Mouse (Mus musculus): ENCODE results near the gene Carm1. TPM values are rescaled to one million over a fixed set of nuclear protein-coding genes. Genes with fewer than 3 reads are reported as not detected.

Gene Carm1
- total and polyA plus RNA-seq, 2 experiments from 2014 or later = 25.0 to 84.9 TPM

DNA sequence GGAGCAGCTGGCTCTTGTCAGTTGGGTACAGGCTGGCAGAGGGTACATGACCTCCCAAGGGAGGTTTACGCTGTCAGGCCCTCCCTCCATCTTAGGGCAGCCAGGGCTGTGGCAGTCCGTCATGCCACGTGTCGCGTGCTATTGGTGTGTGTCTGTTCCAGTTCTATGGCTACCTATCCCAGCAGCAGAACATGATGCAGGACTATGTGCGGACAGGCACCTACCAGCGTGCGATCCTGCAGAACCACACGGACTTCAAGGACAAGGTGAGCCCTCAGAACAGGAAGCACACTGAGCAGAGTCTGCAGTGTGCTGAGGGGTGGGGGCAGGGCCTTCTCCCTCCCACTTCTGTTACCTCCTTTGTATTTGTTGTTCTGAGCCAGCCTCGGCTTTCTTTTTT, 28.6 kb downstream of the Carm1 start:
- WGBS = 89% methylated on average over 10 of the region's 10 CpGs
- Histone ChIP-seq H3K9me3 (ENCODE audit: low read length) (no peaks in the 10 kb centered on the region), H3K36me3 (ENCODE audit: insufficient read depth, low read length) (peaks cover 63% of the 10 kb centered on the region), H3K4me1 (ENCODE audit: insufficient read depth, low read length) (no peaks in the 10 kb centered on the region), H3K27me3 (ENCODE audit: insufficient read depth, low read length) (no peaks in the 10 kb centered on the region), H3K27ac (no peak overlapping the region), H3K4me3 (ENCODE audit: low read length) (no peak overlapping the region), H3K4me2 (ENCODE audit: low read depth, low read length) (no peak overlapping the region), H3K9ac (replicated peaks; ENCODE audit: low read length) (no peak overlapping the region)
- DNase-seq (ENCODE audit: low spot score) (no peak), ATAC-seq (no peak)
- no peak for TF ChIP-seq CTCF (IDR thresholded peaks at IDR 0.05; ENCODE audit: low read depth)

DNA sequence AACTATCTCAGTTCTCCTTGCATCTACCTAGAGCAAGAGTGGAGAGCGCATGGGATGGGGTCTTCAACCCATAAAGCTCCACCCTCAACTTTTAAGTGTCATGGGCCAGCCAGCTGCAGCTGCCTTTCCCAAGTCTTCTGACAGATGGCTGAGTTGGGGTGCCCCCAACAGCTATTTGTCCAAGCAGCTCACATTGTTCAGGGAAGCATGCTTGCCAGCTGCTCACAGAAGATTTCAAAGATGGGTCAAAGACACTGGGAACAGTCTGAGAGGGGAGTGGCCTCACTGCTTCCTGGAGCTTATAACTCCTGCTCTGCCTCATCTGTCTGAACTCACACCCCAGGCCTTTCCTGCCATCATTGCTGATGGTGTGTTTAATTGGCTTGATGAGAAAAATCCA, 29.6 kb downstream of the Carm1 start:
- Histone ChIP-seq H3K27ac (0 out of 2 replicates have a peak overlapping the region, but pooled peaks have one; percentile 20), H3K4me2 (ENCODE audit: low read depth, low read length) (no peak overlapping the region), H3K9ac (replicated peaks; ENCODE audit: low read length) (no peak overlapping the region), H3K4me3 (ENCODE audit: low read length) (no peak overlapping the region), H3K36me3 (ENCODE audit: insufficient read depth, low read length) (peaks cover 59% of the 10 kb centered on the region), H3K4me1 (ENCODE audit: insufficient read depth, low read length) (no peaks in the 10 kb centered on the region), H3K9me3 (ENCODE audit: low read length) (no peaks in the 10 kb centered on the region), H3K27me3 (ENCODE audit: insufficient read depth, low read length) (no peaks in the 10 kb centered on the region)
- DNase-seq (ENCODE audit: low spot score) (peak; percentile 53), ATAC-seq (peak; percentile 69; the same call in 1 of the 2 replicates)
- no peak for TF ChIP-seq CTCF (IDR thresholded peaks at IDR 0.05; ENCODE audit: low read depth)
- 85% methylated on average over 1 of the region's 1 CpGs for WGBS

DNA sequence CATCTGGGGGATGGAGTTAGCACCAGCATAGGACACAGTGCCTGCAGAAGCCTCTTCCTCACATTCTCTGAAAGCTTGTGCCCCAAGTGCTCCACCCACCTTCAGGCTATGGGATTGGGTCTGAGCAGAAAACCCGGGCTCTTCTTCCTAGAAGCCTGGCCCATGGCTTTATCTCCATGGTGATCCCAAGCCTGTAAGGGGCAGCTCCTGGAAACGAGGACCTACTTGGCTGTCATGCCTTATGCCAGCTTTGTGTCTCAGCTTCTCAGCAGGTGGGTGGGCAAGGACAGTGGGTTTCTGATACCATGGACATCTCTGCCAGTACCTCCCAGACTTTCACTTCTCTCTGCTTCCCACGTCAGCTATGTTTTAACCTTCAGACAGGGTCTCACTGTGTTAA, 31.5 kb downstream of the Carm1 start:
- peak; percentile 54 for DNase-seq (ENCODE audit: low spot score)
- H3K4me3 ChIP-seq (ENCODE audit: low read length) = no peak overlapping the region
- no peak overlapping the region for H3K9ac ChIP-seq (replicated peaks; ENCODE audit: low read length)
- 36% methylated on average over 3 of the region's 3 CpGs for whole genome bisulfite sequencing
- H3K4me1 ChIP-seq (ENCODE audit: insufficient read depth, low read length) = no peaks in the 10 kb centered on the region
- H3K9me3 ChIP-seq (ENCODE audit: low read length) = no peaks in the 10 kb centered on the region
- H3K27ac ChIP-seq = no peak overlapping the region
- no peak for TF ChIP-seq CTCF (IDR thresholded peaks at IDR 0.05; ENCODE audit: low read depth)
- H3K27me3 ChIP-seq (ENCODE audit: insufficient read depth, low read length) = no peaks in the 10 kb centered on the region
- ATAC-seq = peak; percentile 50
- H3K36me3 ChIP-seq (ENCODE audit: insufficient read depth, low read length) = peaks cover 52% of the 10 kb centered on the region
- H3K4me2 ChIP-seq (ENCODE audit: low read depth, low read length) = no peak overlapping the region

DNA sequence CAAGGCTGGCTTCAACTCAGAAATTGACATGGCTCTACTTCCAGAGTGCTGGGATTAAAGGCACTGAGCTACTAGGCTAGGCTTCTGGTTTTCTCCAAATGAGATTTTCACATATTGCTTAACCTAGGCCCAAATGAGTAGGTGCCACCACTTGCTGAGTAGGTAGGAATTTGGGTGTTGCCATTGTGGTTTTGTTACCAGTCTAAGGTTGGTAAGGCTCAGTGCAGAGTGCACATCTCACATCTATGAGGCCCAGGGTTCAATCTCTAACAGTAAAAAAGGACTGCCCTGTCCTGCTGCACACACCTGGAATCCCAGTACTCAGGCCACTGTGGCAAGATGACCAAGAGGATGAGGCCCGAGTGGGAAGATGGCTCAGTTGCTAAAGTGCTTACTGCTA, 38.7 kb downstream of the Carm1 start:
- H3K27me3 ChIP-seq (ENCODE audit: insufficient read depth, low read length) = no peaks in the 10 kb centered on the region
- H3K4me2 ChIP-seq (ENCODE audit: low read depth, low read length) = no peak overlapping the region
- H3K27ac ChIP-seq = no peak overlapping the region
- DNase-seq (ENCODE audit: low spot score) = no peak
- no peaks in the 10 kb centered on the region for H3K9me3 ChIP-seq (ENCODE audit: low read length)
- H3K9ac ChIP-seq (replicated peaks; ENCODE audit: low read length) = no peak overlapping the region
- no peaks in the 10 kb centered on the region for H3K4me1 ChIP-seq (ENCODE audit: insufficient read depth, low read length)
- 100% methylated on average over 1 of the region's 1 CpGs for WGBS
- no peak overlapping the region for H3K4me3 ChIP-seq (ENCODE audit: low read length)
- TF ChIP-seq CTCF (IDR thresholded peaks at IDR 0.05; ENCODE audit: low read depth) = no peak
- ATAC-seq = no peak
- peaks cover 73% of the 10 kb centered on the region for H3K36me3 ChIP-seq (ENCODE audit: insufficient read depth, low read length)

DNA sequence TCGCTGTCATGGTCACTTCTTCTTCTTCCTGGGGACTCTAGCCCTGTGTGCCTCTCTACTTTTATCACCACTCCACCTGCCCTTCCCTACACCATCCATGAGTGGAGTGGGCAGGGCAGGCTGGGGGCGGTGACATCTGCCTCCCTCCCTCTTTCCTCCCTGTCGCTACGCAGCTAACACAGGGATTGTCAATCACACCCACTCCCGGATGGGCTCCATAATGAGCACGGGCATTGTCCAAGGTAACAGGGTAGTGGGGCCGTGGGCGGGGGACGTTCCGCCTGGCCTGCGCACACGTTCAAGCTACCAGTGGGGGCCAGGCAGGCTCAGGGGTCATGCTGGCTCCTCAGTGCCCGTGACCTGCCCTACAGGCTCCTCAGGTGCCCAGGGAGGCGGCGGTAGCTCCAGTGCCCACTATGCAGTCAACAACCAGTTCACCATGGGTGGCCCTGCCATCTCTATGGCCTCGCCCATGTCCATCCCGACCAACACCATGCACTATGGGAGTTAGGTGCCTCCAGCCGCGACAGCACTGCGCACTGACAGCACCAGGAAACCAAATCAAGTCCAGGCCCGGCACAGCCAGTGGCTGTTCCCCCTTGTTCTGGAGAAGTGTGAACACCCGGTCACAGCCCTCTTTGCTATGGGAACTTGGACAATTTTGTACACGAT, 41.1 kb downstream of the Carm1 start:
- 83% methylated on average over 23 of the region's 23 CpGs for WGBS
- no peak for TF ChIP-seq CTCF (IDR thresholded peaks at IDR 0.05; ENCODE audit: low read depth)

DNA sequence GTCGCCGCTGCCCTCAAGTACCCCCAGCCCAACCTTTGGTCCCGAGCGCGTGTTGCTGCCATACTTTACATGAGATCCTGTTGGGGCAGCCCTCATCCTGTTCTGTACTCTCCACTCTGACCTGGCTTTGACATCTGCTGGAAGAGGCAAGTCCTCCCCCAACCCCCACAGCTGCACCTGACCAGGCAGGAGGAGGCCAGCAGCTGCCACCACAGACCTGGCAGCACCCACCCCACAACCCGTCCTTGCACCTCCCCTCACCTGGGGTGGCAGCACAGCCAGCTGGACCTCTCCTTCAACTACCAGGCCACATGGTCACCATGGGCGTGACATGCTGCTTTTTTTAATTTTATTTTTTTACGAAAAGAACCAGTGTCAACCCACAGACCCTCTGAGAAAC, 41.7 kb downstream of the Carm1 start:
- peaks cover 5% of the 10 kb centered on the region; the same call in 1 of the 2 replicates for H3K4me1 ChIP-seq (ENCODE audit: insufficient read depth, low read length)
- TF ChIP-seq CTCF (IDR thresholded peaks at IDR 0.05; ENCODE audit: low read depth) = no peak
- DNase-seq (ENCODE audit: low spot score) = no peak
- WGBS = 88% methylated on average over 8 of the region's 8 CpGs
- no peaks in the 10 kb centered on the region for H3K9me3 ChIP-seq (ENCODE audit: low read length)
- H3K27ac ChIP-seq = no peak overlapping the region
- ATAC-seq = no peak
- no peak overlapping the region for H3K4me3 ChIP-seq (ENCODE audit: low read length)
- H3K36me3 ChIP-seq (ENCODE audit: insufficient read depth, low read length) = peaks cover 57% of the 10 kb centered on the region
- H3K27me3 ChIP-seq (ENCODE audit: insufficient read depth, low read length) = no peaks in the 10 kb centered on the region
- H3K9ac ChIP-seq (replicated peaks; ENCODE audit: low read length) = no peak overlapping the region
- H3K4me2 ChIP-seq (ENCODE audit: low read depth, low read length) = no peak overlapping the region

More for the DNA sequence above, 41.1 kb downstream of the Carm1 start:
- Histone ChIP-seq H3K27ac (no peak overlapping the region), H3K4me2 (ENCODE audit: low read depth, low read length) (no peak overlapping the region), H3K4me3 (ENCODE audit: low read length) (no peak overlapping the region), H3K36me3 (ENCODE audit: insufficient read depth, low read length) (peaks cover 62% of the 10 kb centered on the region), H3K4me1 (ENCODE audit: insufficient read depth, low read length) (peaks cover 5% of the 10 kb centered on the region; the same call in 1 of the 2 replicates), H3K9me3 (ENCODE audit: low read length) (no peaks in the 10 kb centered on the region), H3K27me3 (ENCODE audit: insufficient read depth, low read length) (no peaks in the 10 kb centered on the region), H3K9ac (replicated peaks; ENCODE audit: low read length) (no peak overlapping the region)
- ATAC-seq = no peak
- DNase-seq (ENCODE audit: low spot score) = no peak

DNA sequence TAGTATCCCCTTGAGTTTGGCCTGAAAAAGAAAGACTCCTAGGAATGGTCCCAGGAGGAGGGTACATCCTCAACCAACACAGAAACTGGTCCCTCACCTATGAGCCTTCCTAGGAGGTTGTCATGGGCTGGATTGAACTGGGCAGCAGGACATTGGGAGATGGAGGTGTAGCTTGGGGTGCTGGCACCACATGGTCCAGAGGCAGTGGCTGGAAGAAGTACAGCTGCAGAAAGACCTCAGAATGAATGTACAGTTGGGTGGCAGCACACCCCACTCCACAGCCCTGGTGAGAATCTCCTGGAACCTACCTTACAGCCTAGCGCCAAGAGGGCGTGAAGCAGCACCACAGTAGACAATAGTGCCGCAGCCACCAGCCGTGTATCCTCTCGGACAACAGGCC, 42.8 kb downstream of the Carm1 start:
- Histone ChIP-seq H3K27me3 (ENCODE audit: insufficient read depth, low read length) (no peaks in the 10 kb centered on the region), H3K9me3 (ENCODE audit: low read length) (no peaks in the 10 kb centered on the region), H3K4me2 (ENCODE audit: low read depth, low read length) (no peak overlapping the region), H3K9ac (replicated peaks; ENCODE audit: low read length) (no peak overlapping the region), H3K27ac (no peak overlapping the region), H3K4me3 (ENCODE audit: low read length) (no peak overlapping the region), H3K4me1 (ENCODE audit: insufficient read depth, low read length) (peaks cover 5% of the 10 kb centered on the region; the same call in 1 of the 2 replicates), H3K36me3 (ENCODE audit: insufficient read depth, low read length) (peaks cover 49% of the 10 kb centered on the region)
- no peak for TF ChIP-seq CTCF (IDR thresholded peaks at IDR 0.05; ENCODE audit: low read depth)
- DNase-seq (ENCODE audit: low spot score) (no peak), ATAC-seq (no peak)
- WGBS = 86% methylated on average over 5 of the region's 5 CpGs

Data from hindbrain, postnatal 0 days (tissue).